Mouse (Mus musculus) small intestine, adult 2 months (tissue): ENCODE data around the gene Cd101. TPM values are rescaled to one million over a fixed set of nuclear protein-coding genes. Genes with fewer than 3 reads are reported as not detected.

ENCODE experiments used
- H3K27ac ChIP-seq: fragments of 200-500 bp; 2 replicates; pipeline ENCODE4 v1.5.1; 2012; ENCODE audit warnings: low read depth, low read length, control low read depth, inconsistent platforms; ENCODE audit not compliant: insufficient read depth
- H3K27me3 ChIP-seq: fragments of 200-500 bp; 2 replicates; pipeline ENCODE4 v1.6.1; 2012; ENCODE audit warnings: mild to moderate bottlenecking, moderate library complexity, low read length, inconsistent platforms; ENCODE audit not compliant: control insufficient read depth, insufficient read depth
- H3K36me3 ChIP-seq: fragments of 200-500 bp; 2 replicates; pipeline ENCODE4 v1.6.1; 2012; ENCODE audit warnings: mild to moderate bottlenecking, low read length, control low read depth, inconsistent platforms; ENCODE audit not compliant: control insufficient read depth, insufficient read depth
- H3K4me1 ChIP-seq: fragments of 200-500 bp; 2 replicates; pipeline ENCODE4 v1.6.1; 2012; ENCODE audit warnings: low read length, inconsistent platforms, mixed read lengths; ENCODE audit not compliant: control insufficient read depth, insufficient read depth, insufficient read length
- H3K4me3 ChIP-seq: fragments of 200-500 bp; 2 replicates; pipeline ENCODE4 v1.5.1; 2012; ENCODE audit warnings: low read depth, mild to moderate bottlenecking, control low read depth, inconsistent platforms, low read length, moderate library complexity
- CTCF ChIP-seq: fragments of 200-500 bp; IDR thresholded peaks from 2 replicates; pipeline ENCODE4 v1.5.1; 2012; ENCODE audit warnings: low read depth, mild to moderate bottlenecking, control low read depth, inconsistent platforms, low read length, moderate library complexity, mixed read lengths; ENCODE audit not compliant: insufficient replicate concordance, insufficient read length; ENCODE audit errors: extremely low read depth
- POLR2A ChIP-seq: fragments of 200-500 bp; IDR thresholded peaks from 2 replicates; pipeline ENCODE4 v1.6.1; 2012; ENCODE audit warnings: low read depth, mild to moderate bottlenecking, control low read depth, inconsistent platforms, low read length, moderate library complexity
- WGBS: fragments of 180-500 bp; shearing (Covaris S2); methylation state at CpG from one replicate; pipeline ENCODE4 v1.1.7; 2018; 5-methylcytosine and 5-hydroxymethylcytosine counted together
- polyA plus RNA-seq: library from polyadenylated mRNA; depleted of rRNA; stranded (reverse); fragments of >200 nt; gene quantifications from 2 replicates; pipeline ENCODE4 v1.2.3, GENCODE M21; 2012; rRNA removed

Cd101 gene
- polyA plus RNA-seq, 1 experiment: 1.8 TPM

DNA sequence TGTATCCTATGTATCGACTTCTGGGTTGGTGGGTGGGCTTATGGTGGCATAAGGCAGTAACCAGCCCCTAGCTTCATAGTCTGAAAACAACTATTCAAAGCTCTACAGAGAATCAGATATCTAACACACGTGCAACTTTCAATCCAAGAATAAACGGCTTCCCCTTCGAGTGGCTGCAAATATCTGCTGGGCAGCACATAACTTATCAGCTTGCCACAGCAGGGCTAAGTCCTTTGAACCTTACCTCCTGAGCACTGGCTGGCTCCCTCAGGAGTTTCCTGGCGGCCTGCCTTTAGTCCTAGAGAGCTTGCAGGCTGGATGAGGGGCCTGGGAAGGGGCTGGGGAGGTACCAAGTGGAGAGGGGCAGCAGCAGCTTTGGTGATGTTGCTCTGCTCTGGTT is 68.3 kb downstream of the Cd101 start:
- Histone ChIP-seq H3K4me1 (no peaks in the 10 kb centered on the region), H3K27ac (no peak overlapping the region), H3K36me3 (peaks cover 41% of the 10 kb centered on the region), H3K27me3 (no peaks in the 10 kb centered on the region), H3K4me3 (no peak overlapping the region)
- TF ChIP-seq POLR2A (no peak), CTCF (no peak)
- 73% methylated on average over 5 of the region's 5 CpGs for WGBS

DNA sequence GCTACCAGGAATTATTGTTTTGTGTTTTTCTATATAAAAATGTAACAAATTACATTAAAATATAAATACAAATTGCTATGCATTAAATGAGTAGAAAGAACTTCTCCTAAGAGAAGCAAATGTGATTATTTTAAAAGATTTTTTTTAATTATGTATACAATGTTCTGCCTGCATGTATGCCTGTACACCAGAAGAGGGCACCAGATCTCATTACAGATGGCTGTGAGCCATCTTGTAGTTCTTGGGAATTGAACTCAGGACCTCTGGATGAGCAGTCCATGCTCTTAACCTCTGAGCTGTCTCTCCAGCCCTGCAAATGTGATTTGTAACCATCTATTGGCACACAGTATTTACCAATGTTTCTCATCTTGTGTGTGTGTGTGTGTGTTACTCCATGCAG is 74.7 kb downstream of the Cd101 start:
- H3K27ac ChIP-seq: no peak overlapping the region
- H3K4me1 ChIP-seq: no peaks in the 10 kb centered on the region
- no peak for TF ChIP-seq POLR2A
- no peak for TF ChIP-seq CTCF
- H3K4me3 ChIP-seq: no peak overlapping the region
- H3K27me3 ChIP-seq: no peaks in the 10 kb centered on the region
- peaks cover 35% of the 10 kb centered on the region for H3K36me3 ChIP-seq

DNA sequence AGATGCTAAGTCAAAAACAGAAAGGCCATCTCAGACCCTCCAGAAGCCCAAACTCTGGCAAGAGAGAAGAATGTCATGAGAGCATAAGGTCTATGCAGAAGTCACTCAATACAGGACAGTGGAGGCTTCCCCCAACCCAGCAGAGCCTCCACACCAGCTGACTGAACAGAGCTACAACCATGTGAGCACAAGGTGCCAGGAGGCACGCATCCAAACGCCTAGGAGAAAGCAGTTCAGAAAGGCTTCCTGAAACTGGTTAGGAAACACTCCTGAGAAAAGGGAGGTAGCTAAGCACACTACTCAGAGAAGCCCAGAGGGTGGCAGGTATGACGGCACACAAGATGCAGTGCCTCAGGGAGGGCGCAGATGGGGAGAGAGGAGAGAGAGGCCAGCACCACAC is 77.8 kb downstream of the Cd101 start:
- Histone ChIP-seq H3K4me1 (no peaks in the 10 kb centered on the region), H3K4me3 (no peak overlapping the region), H3K27me3 (no peaks in the 10 kb centered on the region), H3K27ac (no peak overlapping the region), H3K36me3 (peaks cover 44% of the 10 kb centered on the region)
- no peak for TF ChIP-seq POLR2A
- TF ChIP-seq CTCF: no peak
- WGBS: 90% methylated on average over 4 of the region's 4 CpGs

DNA sequence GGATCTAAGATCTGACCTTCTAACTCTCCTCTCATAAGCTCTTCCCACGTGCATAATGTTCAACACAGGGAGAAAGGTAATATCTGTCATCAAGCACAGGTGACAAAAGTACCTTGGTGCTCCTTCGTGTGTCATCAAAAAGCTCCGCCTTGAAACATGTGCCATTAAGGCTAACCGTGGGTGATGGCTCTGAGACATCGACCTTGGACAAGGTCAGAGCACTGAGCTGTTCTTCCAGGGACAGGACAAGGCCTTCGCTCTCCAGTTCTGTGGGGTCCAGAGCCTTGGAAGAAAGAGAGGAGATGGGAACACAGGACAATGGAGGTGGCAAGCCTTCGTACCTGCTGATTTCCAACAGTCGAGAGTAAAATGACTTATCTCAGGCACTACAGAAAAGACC is 82.1 kb downstream of the Cd101 start:
- WGBS: 89% methylated on average over 8 of the region's 8 CpGs
- peaks cover 44% of the 10 kb centered on the region for H3K36me3 ChIP-seq
- TF ChIP-seq CTCF: no peak
- no peak for TF ChIP-seq POLR2A

More for the DNA sequence above, 82.1 kb downstream of the Cd101 start:
- H3K4me1 ChIP-seq: no peaks in the 10 kb centered on the region
- no peak overlapping the region for H3K4me3 ChIP-seq
- no peaks in the 10 kb centered on the region for H3K27me3 ChIP-seq
- no peak overlapping the region for H3K27ac ChIP-seq

Other genes with a start within 250 kb of the Cd101 start
- gene Vtcn1, start 204.1 kb downstream of the Cd101 start, polyA plus RNA-seq: 0.10 TPM in 1 of 2 replicates, not detected in the other
- gene Trim45, start 107.4 kb downstream of the Cd101 start, polyA plus RNA-seq: 0.46 and 0.82 TPM in 2 replicates
- 0.89 and 1.1 TPM in 2 replicates for gene Ttf2, start 59.9 kb downstream of the Cd101 start, polyA plus RNA-seq
- 15.9 and 26.2 TPM in 2 replicates for gene Ptgfrn, start 80.7 kb upstream of the Cd101 start, polyA plus RNA-seq